Mouse (Mus musculus) E14TG2a.4 (cell line): ENCODE measurements around the gene Slc24a3.

Experiments used
- CTCF ChIP-seq: conservative IDR thresholded peaks from 2 replicates; pipeline ENCODE4 v1.5.1; 2014; ENCODE audit warnings: low read length
- POU5F1 ChIP-seq: IDR thresholded peaks from 2 replicates; pipeline ENCODE4 v1.6.1; 2014; ENCODE audit warnings: low read length, borderline replicate concordance

GRCm38 (mm10) chr2:145664311-145664710 lies 496.8 kb downstream of the Slc24a3 start:
- TF ChIP-seq CTCF (no peak), POU5F1 (no peak)
